ENCODE assay signal across 8 mouse cellular contexts in the genomic region with DNA sequence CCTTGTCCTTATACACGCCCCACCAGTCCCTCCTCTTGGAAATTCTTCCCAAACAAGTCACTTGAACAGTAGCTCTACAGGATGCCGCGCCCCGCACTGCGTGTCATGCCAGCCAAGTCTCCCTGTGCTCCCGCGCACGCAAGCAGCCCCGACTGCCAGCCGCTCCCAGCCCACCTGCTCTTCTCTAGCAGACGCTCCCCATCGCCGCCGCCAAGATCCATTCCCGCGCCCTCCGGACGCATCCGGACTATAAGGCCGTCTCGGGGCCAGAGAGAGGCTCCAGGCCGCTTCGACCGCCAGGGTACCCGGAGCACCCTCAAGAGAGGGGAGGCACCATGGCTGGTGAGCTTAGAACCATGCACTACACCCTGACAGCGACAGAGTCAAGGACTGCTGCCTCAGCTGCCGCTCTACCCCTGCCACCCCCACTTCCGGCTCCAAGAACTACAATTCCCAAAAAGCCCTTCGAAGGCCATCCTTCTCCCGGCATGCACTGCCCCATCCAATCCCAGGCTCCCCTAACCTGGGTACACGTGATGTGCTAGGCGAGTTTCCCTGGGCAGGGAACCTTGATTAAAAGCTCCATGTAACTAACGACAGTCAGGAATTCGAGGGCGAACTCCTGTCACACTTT. TPM values are rescaled to one million over a fixed set of nuclear protein-coding genes. Genes with fewer than 3 reads are reported as not detected.
A peak's percentile ranks its signal among the peaks of the same experiment; 100 is the strongest.
DNase-seq lines count a peak whose midpoint lies in the region; ATAC-seq and TF ChIP-seq lines count a peak whose summit lies in the region.

No protein-coding gene starts in this region.

- peak overlapping the region; percentile 75 for H3K4me2 ChIP-seq in heart, embryonic 11.5 days
- peak overlapping the region; percentile 76 for H3K4me2 ChIP-seq in kidney, embryonic 16.5 days (replicated peaks; ENCODE audit: low read depth, low read length)
- peak overlapping the region; percentile 97 for H3K4me2 ChIP-seq in myocyte (ENCODE audit: low read depth)

- peak overlapping the region; percentile 60 for H3K4me3 ChIP-seq in C2C12 (ENCODE audit: insufficient read depth, poor library complexity, severe bottlenecking)
- peak overlapping the region; percentile 80 for H3K4me3 ChIP-seq in erythroblast, embryonic 14.5 days (replicated peaks)
- H3K4me3 ChIP-seq in heart, embryonic 11.5 days (ENCODE audit: low read depth, low read length) = peak overlapping the region; percentile 77
- H3K4me3 ChIP-seq in kidney, embryonic 16.5 days (ENCODE audit: low read length) = peak overlapping the region; percentile 81
- peak overlapping the region; percentile 92 for H3K4me3 ChIP-seq in liver, adult 2 months (ENCODE audit: insufficient read depth, low read depth, low read length)
- H3K4me3 ChIP-seq in myocyte = peak overlapping the region; percentile 44

- H3K79me3 ChIP-seq in C2C12 (ENCODE audit: low read depth) = peaks cover 40% of the 10 kb centered on the region

- H3K79me2 ChIP-seq in C2C12 (ENCODE audit: control insufficient read depth, insufficient read depth) = peaks cover 53% of the 10 kb centered on the region
- H3K79me2 ChIP-seq in liver, adult 2 months (ENCODE audit: control insufficient read depth, insufficient read depth, low read length) = peaks cover 33% of the 10 kb centered on the region
- peaks cover 40% of the 10 kb centered on the region for H3K79me2 ChIP-seq in myocyte (ENCODE audit: control insufficient read depth, insufficient read depth)

- H3K4me1 ChIP-seq in erythroblast, embryonic 14.5 days (ENCODE audit: control insufficient read depth) = peaks cover 18% of the 10 kb centered on the region
- H3K4me1 ChIP-seq in heart, embryonic 11.5 days (ENCODE audit: control insufficient read depth, insufficient read depth, low read length) = peaks cover 6% of the 10 kb centered on the region
- peaks cover 13% of the 10 kb centered on the region for H3K4me1 ChIP-seq in kidney, embryonic 16.5 days (ENCODE audit: insufficient read depth, low read length)
- H3K4me1 ChIP-seq in liver, adult 2 months (ENCODE audit: control insufficient read depth, insufficient read depth, low read length) = peaks cover 6% of the 10 kb centered on the region

- H3ac ChIP-seq in C2C12 (ENCODE audit: control insufficient read depth, insufficient read length, low read depth) (peak overlapping the region; percentile 56), myocyte (ENCODE audit: control insufficient read depth, insufficient read length) (peak overlapping the region; percentile 18)

- peak overlapping the region; percentile 58 for H3K27ac ChIP-seq in heart, embryonic 11.5 days (ENCODE audit: low read depth, low read length)
- H3K27ac ChIP-seq in kidney, embryonic 16.5 days (ENCODE audit: low read length) = peak overlapping the region; percentile 64
- peak overlapping the region; percentile 62 for H3K27ac ChIP-seq in liver, adult 2 months (replicated peaks; ENCODE audit: insufficient read depth, low read depth, low read length)

- TF ChIP-seq CTCF in C2C12 (IDR thresholded peaks at IDR 0.05; ENCODE audit: control insufficient read depth, insufficient read depth, insufficient read length) = no peak
- TF ChIP-seq CTCF in brain, embryonic 14.5 days (IDR thresholded peaks at IDR 0.05; ENCODE audit: borderline replicate concordance, extremely low read depth, insufficient read depth, insufficient read length) = no peak
- 0 out of 2 replicates have a peak, but pooled peaks have one; percentile 6 for TF ChIP-seq CTCF in liver, adult 2 months (IDR thresholded peaks at IDR 0.05; ENCODE audit: low read depth, low read length)

- H3K9ac ChIP-seq in heart, embryonic 11.5 days (ENCODE audit: low read depth, low read length) = peak overlapping the region; percentile 69
- H3K9ac ChIP-seq in kidney, embryonic 16.5 days (replicated peaks; ENCODE audit: low read length) = peak overlapping the region; percentile 89
- H3K9ac ChIP-seq in liver, adult 2 months (ENCODE audit: low read depth, low read length) = peak overlapping the region; percentile 87

- TF ChIP-seq POLR2A in brain, embryonic 14.5 days (IDR thresholded peaks at IDR 0.05; ENCODE audit: borderline replicate concordance, extremely low read depth, insufficient read depth, insufficient read length, poor library complexity, severe bottlenecking) = peak; percentile 74; the same call in 1 of the 2 replicates
- 0 out of 2 replicates have a peak, but pooled peaks have one; percentile 54 for TF ChIP-seq POLR2A in liver, adult 2 months (IDR thresholded peaks at IDR 0.05; ENCODE audit: extremely low read depth, insufficient read depth, low read length)
- TF ChIP-seq POLR2A in myocyte (IDR thresholded peaks at IDR 0.05; ENCODE audit: insufficient read length, low read depth) = peak; percentile 88

- no peaks in the 10 kb centered on the region for H3K9me3 ChIP-seq in erythroblast, embryonic 14.5 days (ENCODE audit: control insufficient read depth, low read length)
- H3K9me3 ChIP-seq in heart, embryonic 11.5 days (replicated peaks; ENCODE audit: control insufficient read depth, low read length) = no peaks in the 10 kb centered on the region
- H3K9me3 ChIP-seq in kidney, embryonic 16.5 days (ENCODE audit: low read length) = no peaks in the 10 kb centered on the region

- DNase-seq in brain, embryonic 14.5 days (ENCODE audit: low read depth) = peak; percentile 98
- peak; percentile 90 for DNase-seq in liver, adult 2 months (ENCODE audit: extremely low read depth, low read depth, low spot score)
- peak; percentile 90 for DNase-seq in splenic B cell, adult 2 months (ENCODE audit: low read depth, low spot score)

- under 1% methylated on average over 35 of the region's 35 CpGs for WGBS in heart, embryonic 11.5 days (ENCODE audit: insufficient replicate concordance)
- under 1% methylated on average over 35 of the region's 35 CpGs for WGBS in kidney, embryonic 16.5 days
- WGBS in liver, adult 2 months = under 1% methylated on average over 35 of the region's 35 CpGs

- peak; percentile 93 for ATAC-seq in heart, embryonic 11.5 days (replicated peaks; ENCODE audit: insufficient number of reproducible peaks, low FRiP score, low TSS enrichment)
- peak; percentile 99 for ATAC-seq in kidney, embryonic 16.5 days (ENCODE audit: low FRiP score, low TSS enrichment)

- H3K27me3 ChIP-seq in C2C12 (ENCODE audit: control insufficient read depth, insufficient read depth, insufficient read length) (no peaks in the 10 kb centered on the region), myocyte (ENCODE audit: control insufficient read depth, insufficient read depth, insufficient read length) (no peaks in the 10 kb centered on the region)
- no peaks in the 10 kb centered on the region for H3K27me3 ChIP-seq in erythroblast, embryonic 14.5 days (ENCODE audit: control insufficient read depth)
- no peaks in the 10 kb centered on the region for H3K27me3 ChIP-seq in heart, embryonic 11.5 days (ENCODE audit: control insufficient read depth, insufficient read depth, low read length)
- no peaks in the 10 kb centered on the region for H3K27me3 ChIP-seq in kidney, embryonic 16.5 days (ENCODE audit: insufficient read depth, low read length)
- H3K27me3 ChIP-seq in liver, adult 2 months (ENCODE audit: control insufficient read depth, insufficient read depth, low read length) = no peaks in the 10 kb centered on the region
- no peaks in the 10 kb centered on the region for H3K27me3 ChIP-seq in splenic B cell, adult 2 months (ENCODE audit: control insufficient read depth, insufficient read depth, low read length, poor library complexity, severe bottlenecking)

- H3K36me3 ChIP-seq in C2C12 (ENCODE audit: control insufficient read depth, insufficient read depth) (peaks cover 8% of the 10 kb centered on the region), myocyte (ENCODE audit: control insufficient read depth, insufficient read depth) (no peaks in the 10 kb centered on the region)
- H3K36me3 ChIP-seq in erythroblast, embryonic 14.5 days (ENCODE audit: control insufficient read depth) = no peaks in the 10 kb centered on the region; the same call in 1 of the 2 replicates
- H3K36me3 ChIP-seq in heart, embryonic 11.5 days (ENCODE audit: control insufficient read depth, insufficient read depth, low read length) = no peaks in the 10 kb centered on the region
- 0 out of 2 replicates have a peak, but pooled peaks cover 3% of the 10 kb centered on the region for H3K36me3 ChIP-seq in kidney, embryonic 16.5 days (ENCODE audit: insufficient read depth, low read length)
- no peaks in the 10 kb centered on the region for H3K36me3 ChIP-seq in liver, adult 2 months (ENCODE audit: control insufficient read depth, insufficient read depth, low read length)
- H3K36me3 ChIP-seq in splenic B cell, adult 2 months (ENCODE audit: control insufficient read depth, insufficient read depth, low read length, poor library complexity, severe bottlenecking) = peaks cover 4% of the 10 kb centered on the region; the same call in 1 of the 2 replicates

RNA-seq across cellular contexts. Expression of a gene that starts 9.3 kb away (rescaled TPM):
- polyA plus RNA-seq in C2C12 (2012; fragmentation: generic; extraction: Trizol) (16.8 TPM), myocyte (2012; fragmentation: generic; extraction: Trizol) (39.8 TPM)
- 51.6 and 55.4 TPM in 2 replicates for polyA plus RNA-seq in brain, embryonic 14.5 days (2012; rRNA removed)
- polyA plus RNA-seq in erythroblast, embryonic 14.5 days (2012) = 0.23 and 1.6 TPM in 2 replicates
- polyA plus RNA-seq in heart, embryonic 11.5 days (2014; fragmentation: Nextera tagmentation; extraction: Ambion mirVana) = 164 and 172 TPM in 2 replicates
- 102 and 109 TPM in 2 replicates for polyA plus RNA-seq in kidney, embryonic 16.5 days (2015; fragmentation: Nextera tagmentation; extraction: Ambion mirVana)
- 20.6 and 21.4 TPM in 2 replicates for total RNA-seq in liver, adult 2 months (2014; rRNA removed)
- polyA plus RNA-seq in liver, adult 2 months (2012; rRNA removed) = 4.7 and 5.3 TPM in 2 replicates

RNA-seq across cellular contexts. Expression of a gene that starts 9.5 kb away (rescaled TPM):
- polyA plus RNA-seq in C2C12 (2012; fragmentation: generic; extraction: Trizol) = 22.1 TPM
- 57.1 and 60.1 TPM in 2 replicates for polyA plus RNA-seq in brain, embryonic 14.5 days (2012; rRNA removed)
- 0.15 and 0.30 TPM in 2 replicates for polyA plus RNA-seq in erythroblast, embryonic 14.5 days (2012)
- 19.5 and 22.3 TPM in 2 replicates for polyA plus RNA-seq in heart, embryonic 11.5 days (2014; fragmentation: Nextera tagmentation; extraction: Ambion mirVana)
- 23.7 and 24.2 TPM in 2 replicates for polyA plus RNA-seq in kidney, embryonic 16.5 days (2015; fragmentation: Nextera tagmentation; extraction: Ambion mirVana)
- 12.6 and 16.8 TPM in 2 replicates for total RNA-seq in liver, adult 2 months (2014; rRNA removed)
- polyA plus RNA-seq in liver, adult 2 months (2012; rRNA removed) = 15.0 and 17.0 TPM in 2 replicates
- 34.0 TPM for polyA plus RNA-seq in myocyte (2012; fragmentation: generic; extraction: Trizol)

RNA-seq across cellular contexts. Expression of a gene that starts 45.9 kb away (rescaled TPM):
- polyA plus RNA-seq in C2C12 (2012; fragmentation: generic; extraction: Trizol) (6.7 TPM), myocyte (2012; fragmentation: generic; extraction: Trizol) (9.0 TPM)
- polyA plus RNA-seq in brain, embryonic 14.5 days (2012; rRNA removed) = 63.0 and 65.4 TPM in 2 replicates
- polyA plus RNA-seq in erythroblast, embryonic 14.5 days (2012) = 0.08 and 0.14 TPM in 2 replicates
- 21.6 and 25.3 TPM in 2 replicates for polyA plus RNA-seq in heart, embryonic 11.5 days (2014; fragmentation: Nextera tagmentation; extraction: Ambion mirVana)
- 22.7 and 23.7 TPM in 2 replicates for polyA plus RNA-seq in kidney, embryonic 16.5 days (2015; fragmentation: Nextera tagmentation; extraction: Ambion mirVana)
- 9.8 and 11.3 TPM in 2 replicates for total RNA-seq in liver, adult 2 months (2014; rRNA removed)
- 3.7 and 5.3 TPM in 2 replicates for polyA plus RNA-seq in liver, adult 2 months (2012; rRNA removed)

RNA-seq across cellular contexts. Expression of a gene that starts 57.8 kb away (rescaled TPM):
- not detected for polyA plus RNA-seq in C2C12 (2012; fragmentation: generic; extraction: Trizol)
- not detected in 2 replicates for polyA plus RNA-seq in brain, embryonic 14.5 days (2012; rRNA removed)
- polyA plus RNA-seq in erythroblast, embryonic 14.5 days (2012) = not detected in 2 replicates
- polyA plus RNA-seq in heart, embryonic 11.5 days (2014; fragmentation: Nextera tagmentation; extraction: Ambion mirVana) = not detected in 2 replicates
- polyA plus RNA-seq in kidney, embryonic 16.5 days (2015; fragmentation: Nextera tagmentation; extraction: Ambion mirVana) = not detected in 2 replicates
- total RNA-seq in liver, adult 2 months (2014; rRNA removed) = not detected in 2 replicates
- polyA plus RNA-seq in liver, adult 2 months (2012; rRNA removed) = not detected in 2 replicates
- not detected for polyA plus RNA-seq in myocyte (2012; fragmentation: generic; extraction: Trizol)

Comparison
In these comparisons a context has a peak if more than half of its experiments do, and no peak if none do; other contexts are left out.
1. Peak in every context shown above with its lines: DNase-seq, ATAC-seq, H3K4me3 ChIP-seq and H3K27ac ChIP-seq.
2. RNA of a gene that starts 9.5 kb away (polyA plus RNA-seq): 57.1 to 60.1 TPM in brain, embryonic 14.5 days, 34.0 TPM in myocyte (single experiment), 23.7 to 24.2 TPM in kidney, embryonic 16.5 days, 22.1 TPM in C2C12 (single experiment), 19.5 to 22.3 TPM in heart, embryonic 11.5 days and 15.0 to 17.0 TPM in liver, adult 2 months; 0.15 to 0.30 TPM in erythroblast, embryonic 14.5 days; every median in the first group is over 10 times any median in the second.